Mouse (Mus musculus) WW6 (cell line): ENCODE results near the gene Atp5l.

Experiments
- DNase-seq: peaks from one replicate; pipeline ENCODE4 v3.0.0-alpha.2; 2013; ENCODE audit warnings: low read depth, low spot score

The Atp5l gene

GRCm38 (mm10) chr9:44897024-44897423 lies 23.5 kb downstream of the Atp5l start:
- DNase-seq = no peak

GRCm38 (mm10) chr9:44892664-44893063 lies 27.9 kb downstream of the Atp5l start:
- DNase-seq = no peak

GRCm38 (mm10) chr9:44891210-44891609 lies 29.3 kb downstream of the Atp5l start:
- DNase-seq = no peak

GRCm38 (mm10) chr9:44890122-44890521 lies 30.4 kb downstream of the Atp5l start:
- DNase-seq = no peak

GRCm38 (mm10) chr9:44888114-44888624 lies 32.4 kb downstream of the Atp5l start:
- DNase-seq = no peak

- no peak for DNase-seq
Observed at GRCm38 (mm10) chr9:44882981-44883569, 37.5 kb downstream of the Atp5l start.

GRCm38 (mm10) chr9:44882436-44882980 lies 38.0 kb downstream of the Atp5l start:
- DNase-seq = peak; percentile 77

- DNase-seq = peak; percentile 52
Observed at GRCm38 (mm10) chr9:44881941-44882435, 38.6 kb downstream of the Atp5l start.

- peak; percentile 92 for DNase-seq
Observed at GRCm38 (mm10) chr9:44881221-44881871, 39.2 kb downstream of the Atp5l start, which contains the start of gene Kmt2a. Kmt2a (minus strand) TSS chr9:44881296.

GRCm38 (mm10) chr9:44880309-44881081 lies 40.0 kb downstream of the Atp5l start:
- no peak for DNase-seq

- DNase-seq = no peak
Observed at GRCm38 (mm10) chr9:44879694-44880271, 40.8 kb downstream of the Atp5l start.

- DNase-seq = no peak
Observed at GRCm38 (mm10) chr9:44878776-44879500, 41.6 kb downstream of the Atp5l start.

GRCm38 (mm10) chr9:44877686-44878085 lies 42.9 kb downstream of the Atp5l start:
- no peak for DNase-seq

- no peak for DNase-seq
Observed at GRCm38 (mm10) chr9:44875476-44875875, 45.1 kb downstream of the Atp5l start.

GRCm38 (mm10) chr9:44874198-44874597 lies 46.3 kb downstream of the Atp5l start:
- DNase-seq = no peak

GRCm38 (mm10) chr9:44873665-44874064 lies 46.9 kb downstream of the Atp5l start:
- no peak for DNase-seq

GRCm38 (mm10) chr9:44868336-44869094 lies 52.0 kb downstream of the Atp5l start:
- no peak for DNase-seq

- no peak for DNase-seq
Observed at GRCm38 (mm10) chr9:44867664-44868063, 52.9 kb downstream of the Atp5l start.

GRCm38 (mm10) chr9:44866501-44867240 lies 53.9 kb downstream of the Atp5l start:
- DNase-seq = no peak
